Mouse (Mus musculus) frontal cortex, postnatal 25 days (tissue): ENCODE results near the gene Slc24a3.

Source experiments
- DNase-seq, 2 experiments: peaks; one replicate each; pipeline ENCODE4 v3.0.0; 2022; ENCODE audit warnings: low spot score in 2 of 2

Slc24a3 gene

GRCm38 (mm10) chr2:145631123-145631798 lies 463.7 kb downstream of the Slc24a3 start:
- no peak for DNase-seq

- no peak for DNase-seq
Measured at GRCm38 (mm10) chr2:145631799-145632174, 464.2 kb downstream of the Slc24a3 start.

- DNase-seq: no peak
Measured at GRCm38 (mm10) chr2:145633811-145634210, 466.3 kb downstream of the Slc24a3 start.

DNA sequence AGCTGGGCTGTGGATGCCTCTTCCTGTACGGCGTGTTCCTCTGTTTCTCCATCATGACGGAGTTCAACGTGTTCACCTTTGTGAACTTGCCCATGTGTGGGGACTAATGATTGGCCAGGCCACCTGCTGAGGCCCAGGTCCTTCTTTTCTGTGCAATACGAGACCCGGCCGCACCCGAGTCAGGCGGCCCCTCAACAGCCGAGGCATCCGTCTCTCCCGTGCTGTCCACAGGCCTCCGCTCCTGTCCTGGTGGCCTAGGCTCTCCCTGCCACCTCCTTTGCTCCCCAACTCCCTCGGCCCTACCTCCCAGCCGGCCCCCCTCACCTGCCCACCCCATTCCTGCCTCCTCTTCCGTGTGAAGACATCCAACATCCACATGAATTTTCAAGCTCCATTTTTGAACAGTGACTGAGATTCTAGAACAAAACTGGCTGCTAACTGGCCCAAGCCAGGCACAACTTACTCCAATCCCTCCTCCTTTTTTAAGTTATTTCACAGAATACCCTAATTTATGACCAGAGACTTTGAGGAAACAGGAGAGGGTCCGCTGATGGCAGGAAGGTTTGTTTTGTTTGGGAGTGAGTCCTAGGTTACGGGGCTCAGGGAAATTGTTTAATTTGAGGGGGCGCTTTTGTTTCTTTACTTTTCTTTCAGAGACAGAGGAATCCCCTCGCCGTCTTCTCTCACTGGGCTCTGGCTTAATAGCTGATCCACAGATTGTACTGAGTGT lies 472.9 kb downstream of the Slc24a3 start:
- DNase-seq: no peak

DNA sequence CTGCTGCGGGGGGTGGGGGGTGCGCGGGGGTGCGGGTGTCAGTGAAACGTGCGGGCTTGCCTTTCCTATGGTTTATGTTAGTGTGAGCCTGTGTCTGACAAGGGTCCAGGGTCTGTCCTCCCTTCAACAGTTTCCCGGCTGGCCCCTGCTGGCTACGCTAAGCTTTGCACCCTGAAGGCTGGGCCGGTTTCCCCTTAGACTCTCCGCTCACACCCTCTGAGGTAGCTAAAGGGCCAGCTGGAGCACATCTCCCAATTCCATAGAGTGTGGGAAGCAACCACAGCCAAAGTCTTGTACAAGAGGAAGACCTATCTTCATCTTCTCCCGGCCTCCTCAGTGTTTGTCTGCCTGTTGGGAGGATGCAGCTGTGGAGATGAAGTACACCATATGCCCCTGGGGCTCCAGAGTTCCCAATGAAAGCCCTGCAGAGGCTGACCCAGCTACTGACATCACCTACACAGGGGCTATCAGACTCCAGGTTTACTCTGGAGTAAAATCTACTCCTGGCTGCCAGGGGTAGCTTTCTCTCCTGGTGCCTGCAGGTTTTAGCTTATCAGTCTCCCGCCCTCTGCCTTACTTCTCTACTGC lies 487.9 kb downstream of the Slc24a3 start:
- DNase-seq: no peak

DNA sequence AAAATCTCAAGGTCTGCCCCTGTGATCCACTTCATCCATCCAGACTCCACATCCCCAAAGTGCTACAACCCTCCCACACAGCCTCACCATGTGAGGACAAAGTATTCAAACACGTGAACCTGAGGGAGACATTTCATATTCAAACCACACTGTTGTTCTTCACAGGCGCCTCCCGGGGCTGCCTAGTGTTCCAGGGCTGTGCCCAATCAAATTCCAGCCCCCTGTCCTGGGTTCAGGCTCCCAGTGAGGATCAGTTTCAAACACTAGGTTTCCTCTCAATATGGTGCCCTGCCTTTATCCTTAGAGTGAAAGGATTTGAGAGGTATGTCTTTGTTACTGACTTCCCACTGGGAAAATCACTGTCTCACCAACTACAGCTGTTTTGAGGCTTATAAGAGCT lies 488.6 kb downstream of the Slc24a3 start:
- no peak for DNase-seq

- DNase-seq: no peak
Measured at GRCm38 (mm10) chr2:145656716-145657115, 489.2 kb downstream of the Slc24a3 start.

DNA sequence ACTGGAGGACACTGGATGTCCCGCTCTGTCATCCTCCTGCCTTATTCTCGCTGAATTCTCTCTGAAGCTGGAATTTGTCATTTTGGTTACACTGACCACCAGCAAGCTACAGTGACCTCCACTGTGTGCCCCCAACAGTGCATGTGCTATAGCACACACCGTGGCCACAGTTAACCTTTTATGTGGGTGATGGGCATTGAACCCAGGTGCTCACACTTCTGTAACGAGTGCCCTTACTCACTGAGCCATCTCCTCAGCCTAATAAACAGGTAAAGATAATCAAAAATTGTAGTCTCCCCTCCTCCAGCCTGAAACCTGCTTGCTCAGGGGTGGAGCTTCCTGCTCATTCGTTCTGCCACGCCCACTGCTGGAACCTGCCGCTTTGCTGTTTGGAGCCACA lies 493.7 kb downstream of the Slc24a3 start:
- no peak for DNase-seq

DNA sequence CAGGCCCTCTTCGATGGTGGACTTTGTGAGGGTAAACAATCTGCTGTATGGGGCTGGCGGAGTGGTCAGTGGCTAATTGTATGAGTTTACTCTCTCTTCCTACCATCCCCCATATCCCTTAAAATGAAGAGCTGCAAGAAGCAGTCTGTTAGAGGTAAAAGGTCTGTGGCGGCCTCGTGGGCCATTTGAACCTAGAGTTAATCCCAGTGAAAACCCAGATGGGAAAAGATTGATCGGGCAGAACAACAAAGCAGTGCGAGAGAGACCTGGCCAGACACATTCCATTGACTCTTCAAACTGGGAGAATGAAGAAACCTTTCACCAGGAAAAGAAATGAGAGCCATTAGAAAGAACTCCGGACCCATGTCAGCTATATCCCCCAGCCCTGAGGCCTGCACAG lies 496.3 kb downstream of the Slc24a3 start:
- DNase-seq: no peak

- DNase-seq: no peak
Measured at GRCm38 (mm10) chr2:145664311-145664710, 496.8 kb downstream of the Slc24a3 start.

- no peak for DNase-seq
Measured at GRCm38 (mm10) chr2:145668135-145668534, 500.6 kb downstream of the Slc24a3 start.

DNA sequence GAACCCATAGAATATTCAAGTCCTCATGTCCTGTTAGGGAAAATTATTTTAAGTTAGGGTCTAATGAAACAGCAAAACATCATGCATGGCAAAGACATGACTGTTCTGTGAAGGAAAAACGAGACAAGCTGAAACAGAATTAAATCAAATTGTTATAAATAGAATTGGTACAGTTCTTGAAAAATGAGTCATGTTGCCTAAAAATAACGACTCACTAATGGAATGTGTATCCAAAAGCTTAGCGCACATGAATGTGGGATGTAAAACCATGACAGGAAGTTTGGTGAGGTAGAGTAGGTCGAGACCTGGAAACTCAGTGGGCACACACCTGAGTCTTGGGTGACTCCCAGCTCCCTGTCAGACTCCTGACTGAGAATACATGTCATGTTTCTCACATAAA lies 502.6 kb downstream of the Slc24a3 start:
- DNase-seq: no peak

GRCm38 (mm10) chr2:145674496-145675141 lies 507.1 kb downstream of the Slc24a3 start:
- no peak for DNase-seq

GRCm38 (mm10) chr2:145675142-145675755 lies 507.7 kb downstream of the Slc24a3 start, which contains the start of gene Rin2:
Gene Rin2, plus strand, starts transcription at chr2:145675215.
- DNase-seq: no peak

DNA sequence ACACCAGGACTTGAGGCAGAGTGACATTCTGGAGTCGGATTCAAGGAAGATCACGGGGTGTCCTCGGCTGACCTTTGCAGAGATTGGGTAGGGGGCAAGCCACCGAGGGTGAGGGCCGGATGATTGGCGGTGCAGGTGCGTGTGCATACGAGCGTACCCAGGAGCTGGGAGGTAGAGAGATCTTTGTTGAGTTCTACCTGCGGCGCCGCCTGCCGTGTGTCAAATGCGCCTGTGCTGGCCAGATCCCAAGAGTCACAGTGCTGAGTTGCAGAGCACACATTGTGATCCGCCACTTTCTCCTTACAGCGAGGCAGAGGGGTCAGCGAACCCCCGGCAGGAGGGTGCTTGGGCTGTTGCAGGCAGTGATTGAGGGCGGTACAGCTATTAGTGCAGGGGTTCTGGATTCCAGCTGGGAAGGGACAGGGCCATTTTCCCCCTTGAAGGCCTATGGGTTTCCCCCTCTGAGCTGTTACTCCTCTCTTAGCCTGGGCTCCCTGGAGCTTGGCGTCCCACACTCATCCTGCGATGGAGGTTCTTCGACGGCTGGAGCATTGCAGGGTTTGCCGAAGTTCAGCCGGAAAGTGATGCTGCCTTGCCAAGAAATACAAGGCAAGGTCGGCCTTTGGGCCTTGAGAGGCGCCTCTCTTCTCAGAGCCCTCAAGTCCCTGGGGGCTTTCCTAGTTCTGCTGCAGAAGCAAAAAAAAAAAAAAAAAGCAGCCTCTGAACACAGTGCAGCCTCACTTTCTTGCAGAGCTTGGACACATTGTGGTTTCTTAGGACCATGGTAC lies 508.4 kb downstream of the Slc24a3 start:
- no peak for DNase-seq

- DNase-seq: no peak
Measured at GRCm38 (mm10) chr2:145676544-145676925, 509.0 kb downstream of the Slc24a3 start.

- DNase-seq: no peak
Measured at GRCm38 (mm10) chr2:145676936-145677335, 509.4 kb downstream of the Slc24a3 start.

GRCm38 (mm10) chr2:145680141-145680540 lies 512.6 kb downstream of the Slc24a3 start:
- no peak for DNase-seq

- DNase-seq: no peak
Measured at GRCm38 (mm10) chr2:145680762-145681161, 513.2 kb downstream of the Slc24a3 start.

DNA sequence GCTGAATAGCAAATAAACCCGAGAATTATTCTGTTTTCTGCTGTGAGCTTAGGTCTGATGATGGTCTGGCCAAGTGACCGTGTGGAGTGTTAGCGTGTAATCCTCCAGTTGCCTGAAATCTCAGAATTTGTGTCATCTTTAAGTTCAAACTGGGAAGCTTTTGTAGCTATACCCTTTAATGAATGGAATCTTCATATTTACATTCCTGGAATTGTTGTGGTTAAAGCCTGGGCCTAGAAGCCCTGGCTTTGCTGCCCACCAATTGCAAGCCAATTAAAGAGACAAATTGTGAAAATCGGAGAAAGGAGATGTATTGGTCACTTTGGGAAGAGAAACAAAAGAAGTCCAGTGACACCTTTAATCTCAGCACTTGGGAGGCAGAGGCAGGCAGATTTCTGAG lies 514.1 kb downstream of the Slc24a3 start:
- no peak for DNase-seq

DNA sequence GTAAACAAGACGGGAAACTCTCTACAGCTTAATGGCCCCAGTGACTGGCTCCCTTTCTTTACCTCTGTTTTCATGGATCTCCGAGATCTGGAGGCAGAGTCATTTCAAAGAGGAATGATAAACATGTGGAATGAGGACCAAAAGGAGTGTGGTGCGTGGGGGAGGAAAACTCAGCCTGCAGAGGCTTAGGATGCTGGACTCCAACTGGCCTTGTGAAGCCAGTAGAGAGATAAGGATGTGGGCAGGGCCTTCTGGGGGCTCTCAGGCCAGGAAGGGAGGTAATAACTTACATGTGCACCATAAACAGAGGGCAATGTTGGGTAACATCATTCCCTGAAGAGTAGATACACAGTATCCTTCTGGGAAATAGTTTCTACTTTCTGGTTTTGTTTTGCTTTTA lies 515.4 kb downstream of the Slc24a3 start:
- no peak for DNase-seq
